Mouse (Mus musculus) brain, embryonic 14.5 days (tissue): ENCODE measurements at regions not wholly inside any gene's neighbourhood (a gene's known extent, or its start where the extent isn't known, plus 50 kb on each side); places are given as distances from the start of the nearest gene placed in this dataset.

Experiments used
- CTCF ChIP-seq: fragments of 200-500 bp; IDR thresholded peaks from 2 replicates; pipeline ENCODE4 v1.5.1; 2012; ENCODE audit warnings: inconsistent platforms, mild to moderate bottlenecking, moderate library complexity, borderline replicate concordance; ENCODE audit not compliant: insufficient read depth, insufficient read length; ENCODE audit errors: extremely low read depth
- POLR2A ChIP-seq: fragments of 200-500 bp; IDR thresholded peaks from 2 replicates; pipeline ENCODE4 v1.6.1; 2012; ENCODE audit warnings: mild to moderate bottlenecking, inconsistent platforms, borderline replicate concordance; ENCODE audit not compliant: poor library complexity, insufficient read depth, insufficient read length, severe bottlenecking; ENCODE audit errors: extremely low read depth

DNA sequence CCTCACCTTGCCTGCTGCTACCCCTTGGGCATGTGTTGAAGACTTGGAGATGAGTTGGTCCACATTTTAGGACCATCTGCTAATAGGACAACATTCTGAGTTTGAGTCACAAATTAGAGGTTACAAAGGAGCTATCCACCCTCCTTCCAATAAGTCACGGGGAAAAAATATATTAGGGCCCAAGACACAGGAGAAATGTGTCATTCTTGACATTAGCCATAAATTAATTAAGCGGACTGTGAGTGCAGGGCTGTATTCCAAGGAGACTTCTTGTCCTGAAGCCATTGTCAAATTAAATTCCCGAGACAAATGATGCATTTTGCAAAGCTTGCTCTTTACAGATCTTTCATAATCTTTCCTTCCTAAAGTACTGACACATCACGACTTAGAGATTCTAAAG lies 79.2 kb downstream of the 1700020N01Rik start:
- TF ChIP-seq POLR2A = no peak
- TF ChIP-seq CTCF = no peak
